Mouse (Mus musculus): Measurements from ENCODE around the gene Hectd4. TPM values are rescaled to one million over a fixed set of nuclear protein-coding genes. Genes with fewer than 3 reads are reported as not detected.
"Not testable (repeated sequence)": the region's sequence is repeated elsewhere in the genome, so short reads cannot be mapped to it uniquely, and the experiment has no call there.

Gene Hectd4
- polyA plus RNA-seq, 1 experiment from 2014 or later = 5.1 TPM

GRCm38 (mm10) chr5:121226406-121226805 lies 6.4 kb downstream of the Hectd4 start:
- no peaks in the 10 kb centered on the region for H3K27me3 ChIP-seq (ENCODE audit: poor library complexity, severe bottlenecking)
- H3K36me3 ChIP-seq (replicated peaks) = no peaks in the 10 kb centered on the region; the same call in 1 of the 2 replicates
- DNase-seq (ENCODE audit: extremely low spot score, low spot score) = no peak
- H3K4me1 ChIP-seq = peaks cover 7% of the 10 kb centered on the region
- no peak overlapping the region for H3K4me3 ChIP-seq
- H3K27ac ChIP-seq = no peak overlapping the region
- whole genome bisulfite sequencing = 86% methylated on average over 3 of the region's 3 CpGs
- no peaks in the 10 kb centered on the region for H3K9me3 ChIP-seq

- no peak overlapping the region for H3K4me3 ChIP-seq
- H3K4me1 ChIP-seq = peaks cover 2% of the 10 kb centered on the region
- no peak overlapping the region for H3K27ac ChIP-seq
- WGBS = 91% methylated on average over 4 of the region's 4 CpGs
- no peaks in the 10 kb centered on the region for H3K27me3 ChIP-seq (ENCODE audit: poor library complexity, severe bottlenecking)
- DNase-seq (ENCODE audit: extremely low spot score, low spot score) = no peak
- H3K36me3 ChIP-seq (replicated peaks) = no peaks in the 10 kb centered on the region; the same call in 1 of the 2 replicates
- no peaks in the 10 kb centered on the region for H3K9me3 ChIP-seq
These were observed 6.8 kb downstream of the Hectd4 start for GRCm38 (mm10) chr5:121226845-121227244.

- not testable (repeated sequence) for H3K27me3 ChIP-seq (ENCODE audit: poor library complexity, severe bottlenecking); H3K27ac ChIP-seq; H3K4me3 ChIP-seq; H3K4me1 ChIP-seq; H3K9me3 ChIP-seq; H3K36me3 ChIP-seq (replicated peaks); DNase-seq (ENCODE audit: extremely low spot score, low spot score)
- WGBS = 100% methylated on average over 1 of the region's 1 CpGs
These were observed 7.3 kb downstream of the Hectd4 start for GRCm38 (mm10) chr5:121227330-121227729.

- H3K27me3 ChIP-seq (ENCODE audit: poor library complexity, severe bottlenecking) = no peaks in the 10 kb centered on the region
- H3K36me3 ChIP-seq (replicated peaks) = no peaks in the 10 kb centered on the region; the same call in 1 of the 2 replicates
- H3K27ac ChIP-seq = no peak overlapping the region
- 94% methylated on average over 2 of the region's 2 CpGs for WGBS
- no peak overlapping the region for H3K4me3 ChIP-seq
- DNase-seq (ENCODE audit: extremely low spot score, low spot score) = no peak
- H3K9me3 ChIP-seq = no peaks in the 10 kb centered on the region
- no peaks in the 10 kb centered on the region for H3K4me1 ChIP-seq
These were observed 9.2 kb downstream of the Hectd4 start for GRCm38 (mm10) chr5:121229182-121229581.

GRCm38 (mm10) chr5:121230811-121231210 lies 10.8 kb downstream of the Hectd4 start:
- peaks cover 3% of the 10 kb centered on the region; the same call in 1 of the 2 replicates for H3K36me3 ChIP-seq (replicated peaks)
- WGBS = 91% methylated on average over 9 of the region's 9 CpGs
- H3K4me1 ChIP-seq = no peaks in the 10 kb centered on the region
- no peak overlapping the region for H3K4me3 ChIP-seq
- no peak for DNase-seq (ENCODE audit: extremely low spot score, low spot score)
- H3K27me3 ChIP-seq (ENCODE audit: poor library complexity, severe bottlenecking) = no peaks in the 10 kb centered on the region
- no peaks in the 10 kb centered on the region for H3K9me3 ChIP-seq
- H3K27ac ChIP-seq = no peak overlapping the region

- WGBS = 96% methylated on average over 1 of the region's 1 CpGs
- H3K4me3 ChIP-seq = no peak overlapping the region
- H3K36me3 ChIP-seq (replicated peaks) = peaks cover 3% of the 10 kb centered on the region; the same call in 1 of the 2 replicates
These were observed 12.8 kb downstream of the Hectd4 start for GRCm38 (mm10) chr5:121232789-121233188.

GRCm38 (mm10) chr5:121233726-121234125 lies 13.7 kb downstream of the Hectd4 start:
- Histone ChIP-seq H3K9me3 (no peaks in the 10 kb centered on the region), H3K27ac (no peak overlapping the region), H3K27me3 (ENCODE audit: poor library complexity, severe bottlenecking) (no peaks in the 10 kb centered on the region), H3K4me3 (no peak overlapping the region), H3K4me1 (no peaks in the 10 kb centered on the region), H3K36me3 (replicated peaks) (peaks cover 3% of the 10 kb centered on the region; the same call in 1 of the 2 replicates)
- WGBS = 85% methylated on average over 2 of the region's 2 CpGs
- DNase-seq (ENCODE audit: extremely low spot score, low spot score) = no peak

More at GRCm38 (mm10) chr5:121232789-121233188, 12.8 kb downstream of the Hectd4 start:
- no peak for DNase-seq (ENCODE audit: extremely low spot score, low spot score)
- Histone ChIP-seq H3K27me3 (ENCODE audit: poor library complexity, severe bottlenecking) (no peaks in the 10 kb centered on the region), H3K27ac (no peak overlapping the region), H3K9me3 (no peaks in the 10 kb centered on the region), H3K4me1 (no peaks in the 10 kb centered on the region)

GRCm38 (mm10) chr5:121236171-121236570 lies 16.2 kb downstream of the Hectd4 start:
- no peaks in the 10 kb centered on the region for H3K27me3 ChIP-seq (ENCODE audit: poor library complexity, severe bottlenecking)
- H3K27ac ChIP-seq = no peak overlapping the region
- H3K36me3 ChIP-seq (replicated peaks) = 0 out of 2 replicates have a peak, but pooled peaks cover 3% of the 10 kb centered on the region
- no peaks in the 10 kb centered on the region for H3K4me1 ChIP-seq
- no peak overlapping the region for H3K4me3 ChIP-seq
- no peaks in the 10 kb centered on the region for H3K9me3 ChIP-seq
- 89% methylated on average over 5 of the region's 5 CpGs for WGBS
- DNase-seq (ENCODE audit: extremely low spot score, low spot score) = no peak

GRCm38 (mm10) chr5:121238208-121238607 lies 18.2 kb downstream of the Hectd4 start:
- H3K27me3 ChIP-seq (ENCODE audit: poor library complexity, severe bottlenecking) = no peaks in the 10 kb centered on the region
- 91% methylated on average over 2 of the region's 2 CpGs for WGBS
- no peaks in the 10 kb centered on the region for H3K4me1 ChIP-seq
- H3K4me3 ChIP-seq = no peak overlapping the region
- H3K9me3 ChIP-seq = no peaks in the 10 kb centered on the region
- no peak overlapping the region for H3K27ac ChIP-seq
- 0 out of 2 replicates have a peak, but pooled peaks cover 3% of the 10 kb centered on the region for H3K36me3 ChIP-seq (replicated peaks)
- DNase-seq (ENCODE audit: extremely low spot score, low spot score) = no peak

GRCm38 (mm10) chr5:121239846-121240245 lies 19.8 kb downstream of the Hectd4 start:
- H3K27ac ChIP-seq = no peak overlapping the region
- no peaks in the 10 kb centered on the region for H3K27me3 ChIP-seq (ENCODE audit: poor library complexity, severe bottlenecking)
- 86% methylated on average over 5 of the region's 5 CpGs for WGBS
- 0 out of 2 replicates have a peak, but pooled peaks cover 3% of the 10 kb centered on the region for H3K36me3 ChIP-seq (replicated peaks)
- no peaks in the 10 kb centered on the region for H3K9me3 ChIP-seq
- no peak for DNase-seq (ENCODE audit: extremely low spot score, low spot score)
- no peaks in the 10 kb centered on the region for H3K4me1 ChIP-seq
- H3K4me3 ChIP-seq = no peak overlapping the region

GRCm38 (mm10) chr5:121241182-121241581 lies 21.2 kb downstream of the Hectd4 start:
- no peaks in the 10 kb centered on the region for H3K36me3 ChIP-seq (replicated peaks)
- H3K9me3 ChIP-seq = no peaks in the 10 kb centered on the region
- peaks cover 5% of the 10 kb centered on the region for H3K4me1 ChIP-seq
- DNase-seq (ENCODE audit: extremely low spot score, low spot score) = no peak
- no peak overlapping the region for H3K27ac ChIP-seq
- no peaks in the 10 kb centered on the region for H3K27me3 ChIP-seq (ENCODE audit: poor library complexity, severe bottlenecking)
- no peak overlapping the region for H3K4me3 ChIP-seq

GRCm38 (mm10) chr5:121242261-121242660 lies 22.2 kb downstream of the Hectd4 start:
- Histone ChIP-seq H3K27me3 (ENCODE audit: poor library complexity, severe bottlenecking) (no peaks in the 10 kb centered on the region), H3K36me3 (replicated peaks) (no peaks in the 10 kb centered on the region), H3K27ac (no peak overlapping the region), H3K4me3 (no peak overlapping the region), H3K4me1 (peaks cover 5% of the 10 kb centered on the region), H3K9me3 (no peaks in the 10 kb centered on the region)
- 55% methylated on average over 1 of the region's 1 CpGs for WGBS
- no peak for DNase-seq (ENCODE audit: extremely low spot score, low spot score)

- Histone ChIP-seq H3K27me3 (ENCODE audit: poor library complexity, severe bottlenecking) (no peaks in the 10 kb centered on the region), H3K4me3 (no peak overlapping the region), H3K9me3 (no peaks in the 10 kb centered on the region), H3K36me3 (replicated peaks) (no peaks in the 10 kb centered on the region), H3K27ac (no peak overlapping the region), H3K4me1 (peaks cover 5% of the 10 kb centered on the region)
- no peak for DNase-seq (ENCODE audit: extremely low spot score, low spot score)
- WGBS = 89% methylated on average over 1 of the region's 1 CpGs
These were observed 22.7 kb downstream of the Hectd4 start for GRCm38 (mm10) chr5:121242701-121243100.

Measured in forebrain, embryonic 10.5 days (tissue).